Mouse (Mus musculus) midbrain, embryonic 10.5 days (tissue): Measurements from ENCODE around the gene Exo1. TPM values are rescaled to one million over a fixed set of nuclear protein-coding genes. Genes with fewer than 3 reads are reported as not detected.

Source experiments
- DNase-seq: peaks from one replicate; pipeline ENCODE4 v3.0.0-alpha.2; 2017; ENCODE audit warnings: low spot score
- H3K27ac ChIP-seq: fragments of 300-500 bp; sonication (generic); replicated peaks from 2 replicates; pipeline ENCODE4 v1.5.1; 2016; ENCODE audit warnings: mild to moderate bottlenecking
- H3K27me3 ChIP-seq: fragments of 300-500 bp; sonication (generic); 2 replicates; pipeline ENCODE4 v1.6.1; 2016; ENCODE audit warnings: low read depth, mild to moderate bottlenecking; ENCODE audit not compliant: poor library complexity, severe bottlenecking
- H3K36me3 ChIP-seq: fragments of 300-500 bp; sonication (generic); 2 replicates; pipeline ENCODE4 v1.6.1; 2016; ENCODE audit warnings: mild to moderate bottlenecking, moderate library complexity
- H3K4me1 ChIP-seq: fragments of 300-500 bp; sonication (generic); 2 replicates; pipeline ENCODE4 v1.6.1; 2016
- H3K4me3 ChIP-seq: fragments of 300-500 bp; sonication (generic); 2 replicates; pipeline ENCODE4 v1.5.1; 2016; ENCODE audit warnings: mild to moderate bottlenecking, moderate library complexity
- H3K9me3 ChIP-seq: fragments of 300-500 bp; sonication (generic); replicated peaks from 2 replicates; pipeline ENCODE4 v1.6.1; 2016; ENCODE audit warnings: mild to moderate bottlenecking
- WGBS: fragments of 180-500 bp; shearing (Covaris S2); methylation state at CpG from one replicate; pipeline ENCODE4 v1.1.7; 2016; 5-methylcytosine and 5-hydroxymethylcytosine counted together
- polyA plus RNA-seq: library from polyadenylated mRNA; unstranded; fragments of >200 nt; fragmentation: Nextera tagmentation; extraction: Ambion mirVana; gene quantifications from 2 replicates; pipeline ENCODE4 v1.2.1, GENCODE M21; 2016

Exo1 gene
- polyA plus RNA-seq, 1 experiment from 2014 or later, result 138 TPM

GRCm38 (mm10) chr1:175921091-175921490 lies 40.7 kb downstream of the Exo1 start:
- H3K4me1 ChIP-seq, result no peaks in the 10 kb centered on the region
- no peaks in the 10 kb centered on the region for H3K36me3 ChIP-seq
- H3K4me3 ChIP-seq, result no peak overlapping the region
- no peak overlapping the region for H3K27ac ChIP-seq
- H3K9me3 ChIP-seq, result no peaks in the 10 kb centered on the region
- 91% methylated on average over 8 of the region's 8 CpGs for WGBS
- no peaks in the 10 kb centered on the region for H3K27me3 ChIP-seq
- DNase-seq, result no peak

DNA sequence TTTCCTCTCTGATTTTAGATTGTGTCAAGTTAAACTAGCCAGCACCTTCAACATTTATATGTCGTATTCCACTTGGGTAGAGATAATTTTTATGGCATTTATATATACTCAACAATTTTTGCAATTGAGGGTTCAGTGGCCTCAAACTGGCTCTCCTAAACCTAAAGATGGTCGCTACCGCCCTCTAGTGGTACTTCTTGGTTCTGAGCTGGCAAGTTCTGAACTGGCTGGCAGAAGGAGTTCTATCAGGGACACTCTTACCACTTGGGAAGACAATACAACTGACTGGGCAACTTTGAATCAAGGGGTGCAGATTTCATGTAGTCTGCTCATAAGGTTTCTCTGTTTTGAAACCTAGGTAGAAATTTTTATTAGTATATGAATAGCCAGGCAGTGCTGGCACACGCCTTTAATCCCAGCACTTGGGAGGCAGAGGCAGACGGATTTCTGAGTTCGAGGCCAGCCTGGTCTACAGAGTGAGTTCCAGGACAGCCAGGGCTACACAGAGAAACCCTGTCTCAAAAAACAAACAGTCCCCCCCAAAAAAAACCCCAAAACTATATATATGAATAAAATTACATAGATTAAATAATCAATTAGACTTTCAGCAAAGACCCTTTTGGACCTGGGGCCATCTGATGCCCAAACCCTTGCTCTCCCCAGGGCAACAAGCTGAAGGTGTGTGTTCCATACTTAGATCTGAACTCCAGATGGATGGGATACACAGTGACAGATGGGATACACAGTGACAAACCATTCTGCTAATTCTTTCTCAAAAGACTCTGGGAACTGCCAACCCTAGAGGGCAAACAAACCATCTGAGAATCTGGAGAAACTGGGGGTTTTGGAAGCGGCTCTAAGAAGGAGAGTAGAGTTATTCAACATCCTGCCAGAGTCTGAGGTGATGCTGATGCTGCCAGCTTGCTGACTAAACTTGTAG lies 43.7 kb downstream of the Exo1 start:
- Histone ChIP-seq H3K4me3 (no peak overlapping the region), H3K36me3 (no peaks in the 10 kb centered on the region), H3K9me3 (no peaks in the 10 kb centered on the region), H3K4me1 (no peaks in the 10 kb centered on the region), H3K27ac (no peak overlapping the region), H3K27me3 (no peaks in the 10 kb centered on the region)
- DNase-seq, result peak; percentile 52
- WGBS, result 53% methylated on average over 7 of the region's 7 CpGs

DNA sequence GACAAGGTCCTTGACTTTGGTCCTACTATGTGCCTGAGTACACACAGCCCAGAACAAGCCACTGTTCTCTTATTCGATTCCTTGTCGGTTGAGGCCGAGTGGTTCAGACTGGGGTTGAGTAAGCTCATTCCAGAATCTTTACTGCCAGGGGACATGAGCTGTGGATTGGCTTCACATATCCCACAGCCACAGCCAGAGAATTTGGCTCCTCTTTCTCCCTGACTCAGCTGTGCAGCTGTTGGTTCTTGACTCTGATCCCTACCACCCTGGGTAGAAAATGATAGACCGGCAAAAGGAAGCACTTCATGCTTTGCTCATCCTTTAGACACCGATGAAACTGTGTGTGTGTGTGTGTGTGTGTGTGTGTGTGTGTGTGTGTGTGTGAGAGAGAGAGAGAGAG lies 51.0 kb downstream of the Exo1 start:
- WGBS, result 94% methylated on average over 5 of the region's 5 CpGs
- H3K9me3 ChIP-seq, result no peaks in the 10 kb centered on the region
- no peaks in the 10 kb centered on the region for H3K27me3 ChIP-seq
- no peak overlapping the region for H3K27ac ChIP-seq
- H3K36me3 ChIP-seq, result no peaks in the 10 kb centered on the region
- no peak for DNase-seq
- no peaks in the 10 kb centered on the region for H3K4me1 ChIP-seq
- no peak overlapping the region for H3K4me3 ChIP-seq

DNA sequence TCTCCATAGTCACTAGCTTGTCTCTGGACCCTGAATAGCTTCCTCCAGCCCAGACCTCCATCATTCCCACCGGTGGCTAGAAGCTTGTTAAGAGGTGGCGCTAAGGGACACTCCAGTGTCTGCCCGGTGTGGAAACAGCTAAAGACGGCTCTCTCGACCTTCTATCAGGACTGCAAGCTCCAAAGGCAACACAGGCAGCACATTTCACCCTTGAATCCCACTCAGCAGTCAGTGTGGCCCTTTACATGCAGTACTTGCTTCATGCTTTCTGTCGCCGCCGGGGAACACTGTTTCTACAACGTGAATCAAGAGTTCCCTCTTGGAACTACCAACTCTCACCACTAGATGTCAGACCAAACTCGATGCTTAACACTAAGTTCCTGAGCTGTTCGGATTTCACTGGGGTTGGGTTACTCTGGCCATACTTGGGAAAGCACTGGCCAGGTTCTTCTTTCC lies 55.9 kb downstream of the Exo1 start:
- DNase-seq, result peak; percentile 67
- Histone ChIP-seq H3K9me3 (no peaks in the 10 kb centered on the region), H3K27me3 (no peaks in the 10 kb centered on the region), H3K36me3 (no peaks in the 10 kb centered on the region), H3K4me1 (no peaks in the 10 kb centered on the region), H3K27ac (no peak overlapping the region), H3K4me3 (peak overlapping the region; percentile 35)
- WGBS, result 11% methylated on average over 11 of the region's 11 CpGs

GRCm38 (mm10) chr1:175938731-175939130 lies 58.4 kb downstream of the Exo1 start:
- Histone ChIP-seq H3K4me3 (no peak overlapping the region), H3K4me1 (no peaks in the 10 kb centered on the region), H3K36me3 (no peaks in the 10 kb centered on the region), H3K9me3 (no peaks in the 10 kb centered on the region), H3K27ac (no peak overlapping the region), H3K27me3 (no peaks in the 10 kb centered on the region)
- DNase-seq, result no peak
- whole genome bisulfite sequencing, result 90% methylated on average over 3 of the region's 3 CpGs

- no peaks in the 10 kb centered on the region for H3K9me3 ChIP-seq
- no peaks in the 10 kb centered on the region for H3K4me1 ChIP-seq
- H3K27me3 ChIP-seq, result no peaks in the 10 kb centered on the region
- no peaks in the 10 kb centered on the region for H3K36me3 ChIP-seq
- no peak overlapping the region for H3K27ac ChIP-seq
- DNase-seq, result no peak
- no peak overlapping the region for H3K4me3 ChIP-seq
- 94% methylated on average over 7 of the region's 7 CpGs for WGBS
Observed at GRCm38 (mm10) chr1:175943168-175943567, 62.8 kb downstream of the Exo1 start.

DNA sequence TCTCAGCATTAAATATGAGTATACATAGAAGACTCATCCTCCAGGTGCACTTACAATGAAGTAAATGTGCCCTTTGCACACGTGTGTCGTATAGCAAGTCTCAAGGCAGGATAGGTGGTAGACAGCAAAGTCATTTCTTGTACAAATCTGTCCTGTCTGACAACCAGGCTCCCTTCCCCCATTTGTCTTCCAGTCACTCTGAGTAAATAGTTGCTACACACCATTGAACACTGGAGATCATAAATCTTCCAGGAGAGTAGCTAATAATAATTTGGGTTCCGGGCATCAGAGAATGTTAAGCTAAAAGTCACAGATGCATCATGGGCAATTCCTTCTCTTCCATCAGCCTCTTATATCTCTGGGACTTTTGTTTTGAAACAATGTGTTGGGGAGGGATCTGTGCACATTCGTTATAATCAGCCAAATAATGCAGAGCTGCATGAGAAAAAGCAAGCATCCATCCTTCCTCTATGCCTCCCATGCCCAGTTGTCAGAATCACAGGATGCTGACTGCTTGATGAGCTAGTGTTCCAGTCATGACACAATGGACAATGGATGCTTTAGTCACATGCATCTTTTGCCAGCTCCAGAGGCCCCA lies 66.4 kb downstream of the Exo1 start:
- no peak for DNase-seq
- Histone ChIP-seq H3K4me3 (no peak overlapping the region), H3K27ac (no peak overlapping the region), H3K4me1 (no peaks in the 10 kb centered on the region), H3K27me3 (no peaks in the 10 kb centered on the region), H3K36me3 (no peaks in the 10 kb centered on the region), H3K9me3 (no peaks in the 10 kb centered on the region)
- 92% methylated on average over 4 of the region's 4 CpGs for WGBS

- H3K27ac ChIP-seq, result no peak overlapping the region
- H3K36me3 ChIP-seq, result no peaks in the 10 kb centered on the region
- WGBS, result 79% methylated on average over 3 of the region's 3 CpGs
- H3K9me3 ChIP-seq, result no peaks in the 10 kb centered on the region
- H3K4me1 ChIP-seq, result no peaks in the 10 kb centered on the region
- H3K27me3 ChIP-seq, result no peaks in the 10 kb centered on the region
- no peak overlapping the region for H3K4me3 ChIP-seq
- no peak for DNase-seq
Observed at GRCm38 (mm10) chr1:175950421-175950820, 70.0 kb downstream of the Exo1 start.

DNA sequence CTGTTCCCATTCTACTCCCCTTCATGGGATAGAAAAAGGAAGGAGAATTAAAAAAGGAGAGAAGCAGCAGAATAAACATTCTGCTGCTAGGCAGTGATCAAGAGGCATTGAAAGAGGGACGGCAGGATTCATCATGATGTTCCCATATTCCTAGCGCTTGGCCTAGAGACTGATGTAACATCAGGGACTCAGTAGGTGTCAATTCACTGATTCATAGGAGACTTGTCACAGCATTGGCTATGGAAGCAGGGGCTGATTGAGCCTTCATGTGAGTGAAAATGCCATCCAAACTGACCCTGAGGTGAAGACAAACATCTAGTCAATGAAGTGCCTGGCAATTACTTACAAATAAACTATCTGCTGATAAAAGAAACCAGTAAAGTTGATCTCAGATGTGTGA lies 70.5 kb downstream of the Exo1 start:
- H3K27me3 ChIP-seq, result no peaks in the 10 kb centered on the region
- H3K9me3 ChIP-seq, result no peaks in the 10 kb centered on the region
- H3K4me3 ChIP-seq, result no peak overlapping the region
- H3K36me3 ChIP-seq, result no peaks in the 10 kb centered on the region
- no peaks in the 10 kb centered on the region for H3K4me1 ChIP-seq
- DNase-seq, result no peak
- no peak overlapping the region for H3K27ac ChIP-seq
- 84% methylated on average over 2 of the region's 2 CpGs for WGBS

DNA sequence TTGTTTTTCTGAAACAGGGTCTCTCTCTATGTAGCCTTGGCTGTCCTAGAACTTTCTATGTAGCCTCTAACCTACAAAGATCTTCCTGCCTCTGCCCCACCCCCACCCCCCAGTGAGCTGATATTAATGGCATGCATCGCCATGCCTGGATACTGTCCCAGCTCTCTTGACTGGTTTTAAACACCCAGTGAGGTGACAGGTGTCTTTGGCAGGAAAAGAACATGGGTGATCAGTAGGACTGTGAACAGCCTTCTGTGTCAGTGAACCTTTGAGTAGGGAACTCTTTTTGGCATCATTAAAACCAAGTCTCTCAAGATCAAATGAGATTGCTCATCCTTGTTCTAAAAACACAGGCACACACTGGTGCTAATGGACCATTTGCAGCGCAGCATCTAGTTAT lies 81.4 kb downstream of the Exo1 start:
- WGBS, result 93% methylated on average over 2 of the region's 2 CpGs
- no peaks in the 10 kb centered on the region for H3K36me3 ChIP-seq
- no peaks in the 10 kb centered on the region for H3K27me3 ChIP-seq
- H3K27ac ChIP-seq, result no peak overlapping the region
- H3K4me3 ChIP-seq, result no peak overlapping the region
- no peaks in the 10 kb centered on the region for H3K4me1 ChIP-seq
- no peaks in the 10 kb centered on the region for H3K9me3 ChIP-seq
- no peak for DNase-seq

Other genes starting within 250 kb of the Exo1 start
- 14.7 and 16.4 TPM in 2 replicates for gene Opn3, start 187.8 kb upstream of the Exo1 start, polyA plus RNA-seq
- 4.6 and 5.1 TPM in 2 replicates for gene Chml, start 187.7 kb upstream of the Exo1 start, polyA plus RNA-seq
- not detected in 2 replicates for gene Wdr64, start 182.0 kb upstream of the Exo1 start, polyA plus RNA-seq
- 0.16 and 0.27 TPM in 2 replicates for gene Gm38100, start 39.7 kb downstream of the Exo1 start, polyA plus RNA-seq
- 0.50 and 0.95 TPM in 2 replicates for gene Rbm8a2, start 98.5 kb downstream of the Exo1 start, polyA plus RNA-seq